Mouse (Mus musculus) midbrain, embryonic 14.5 days (tissue): ENCODE measurements at regions not wholly inside any gene's neighbourhood (a gene's known extent, or its start where the extent isn't known, plus 50 kb on each side); places are given as distances from the start of the nearest gene placed in this dataset.

ENCODE experiments used
- ATAC-seq: fragments of 200-750 bp; cut with Nextera tagmentation; 2 replicates; pipeline ENCODE4 v1.8.0; 2017; ENCODE audit warnings: moderate number of reproducible peaks, moderate library complexity; ENCODE audit not compliant: low FRiP score, low TSS enrichment
- DNase-seq: peaks from one replicate; pipeline ENCODE4 v3.0.0-alpha.2; 2015
- H3K27ac ChIP-seq: fragments of 300-500 bp; sonication (generic); replicated peaks from 2 replicates; pipeline ENCODE4 v1.5.1; 2014; ENCODE audit warnings: mild to moderate bottlenecking, low read depth, low read length, moderate library complexity
- H3K27me3 ChIP-seq: fragments of 300-500 bp; sonication (generic); 2 replicates; pipeline ENCODE4 v1.6.1; 2014; ENCODE audit warnings: low read length, control low read depth, mixed read lengths; ENCODE audit not compliant: control insufficient read depth, insufficient read depth
- H3K36me3 ChIP-seq: fragments of 300-500 bp; sonication (generic); 2 replicates; pipeline ENCODE4 v1.6.1; 2014; ENCODE audit warnings: low read length, control low read depth; ENCODE audit not compliant: control insufficient read depth, insufficient read depth
- H3K4me1 ChIP-seq: fragments of 300-500 bp; sonication (generic); 2 replicates; pipeline ENCODE4 v1.6.1; 2014; ENCODE audit warnings: mild to moderate bottlenecking, antibody characterized with exemption, low read length, control low read depth; ENCODE audit not compliant: control insufficient read depth, insufficient read depth
- H3K4me2 ChIP-seq: fragments of 300-500 bp; sonication (generic); 2 replicates; pipeline ENCODE4 v1.6.1; 2014; ENCODE audit warnings: mild to moderate bottlenecking, low read length, moderate library complexity
- H3K4me3 ChIP-seq: fragments of 300-500 bp; sonication (generic); replicated peaks from 2 replicates; pipeline ENCODE4 v1.5.1; 2014; ENCODE audit warnings: low read depth, low read length
- H3K9ac ChIP-seq: fragments of 300-500 bp; sonication (generic); replicated peaks from 2 replicates; pipeline ENCODE4 v1.6.1; 2014; ENCODE audit warnings: mild to moderate bottlenecking, low read length, moderate library complexity
- H3K9me3 ChIP-seq: fragments of 300-500 bp; sonication (generic); 2 replicates; pipeline ENCODE4 v1.6.1; 2016; ENCODE audit warnings: low read length, control low read depth, mixed read lengths; ENCODE audit not compliant: control insufficient read depth
- WGBS: fragments of 180-500 bp; shearing (Covaris S2); extraction: QIAGEN DNeasy Blood & Tissue Kit; methylation state at CpG from one replicate; pipeline ENCODE4 v1.1.7; 2014; 5-methylcytosine and 5-hydroxymethylcytosine counted together

DNA sequence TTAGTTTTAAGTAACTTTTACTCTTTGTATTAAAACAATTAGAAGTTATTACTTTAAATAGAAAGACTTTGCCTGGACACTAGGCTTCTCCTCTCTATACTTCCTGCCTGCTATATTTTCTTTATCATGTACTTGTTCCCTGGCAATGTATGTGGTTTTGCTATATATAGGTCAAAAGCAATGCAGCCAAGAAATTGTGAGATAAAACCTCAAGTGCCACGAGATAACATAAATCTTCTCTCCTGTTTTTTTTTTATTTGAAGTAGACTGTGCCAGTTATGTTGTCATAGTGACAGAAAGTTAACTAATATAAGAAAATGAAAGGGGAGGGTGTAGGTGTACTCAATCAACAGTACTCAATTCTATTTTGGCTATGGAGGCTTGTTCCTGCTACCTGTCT lies 258.4 kb downstream of the Dmrta1 start:
- no peaks in the 10 kb centered on the region for H3K27me3 ChIP-seq
- H3K4me2 ChIP-seq: no peak overlapping the region
- no peaks in the 10 kb centered on the region for H3K4me1 ChIP-seq
- WGBS: 76% methylated on average over 1 of the region's 1 CpGs
- ATAC-seq: no peak
- no peak overlapping the region for H3K27ac ChIP-seq
- no peak overlapping the region for H3K4me3 ChIP-seq
- no peaks in the 10 kb centered on the region for H3K36me3 ChIP-seq
- H3K9me3 ChIP-seq: no peaks in the 10 kb centered on the region
- DNase-seq: no peak
- no peak overlapping the region for H3K9ac ChIP-seq

DNA sequence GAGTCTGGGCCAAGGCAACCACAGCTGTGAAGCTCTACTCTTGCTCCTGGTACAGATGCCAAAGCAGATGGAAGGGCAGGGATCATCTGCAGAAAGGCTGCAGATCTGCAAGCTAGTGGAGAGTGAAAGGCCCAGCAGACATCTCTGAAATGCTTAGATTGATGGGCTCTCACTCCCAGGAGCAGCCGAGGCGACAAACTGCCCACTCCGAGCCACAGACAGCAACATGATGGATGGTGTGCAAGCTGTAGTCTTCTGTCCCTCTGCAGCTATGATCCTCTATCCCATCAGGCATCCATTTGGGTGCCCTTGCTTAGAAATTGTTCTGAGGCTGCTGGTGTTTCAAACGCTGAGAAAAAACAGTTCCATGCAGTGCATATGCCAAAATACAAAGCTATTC lies 262.1 kb downstream of the Dmrta1 start:
- Histone ChIP-seq H3K9me3 (no peaks in the 10 kb centered on the region), H3K9ac (no peak overlapping the region), H3K4me3 (no peak overlapping the region), H3K4me1 (no peaks in the 10 kb centered on the region), H3K27ac (no peak overlapping the region), H3K27me3 (no peaks in the 10 kb centered on the region), H3K36me3 (no peaks in the 10 kb centered on the region), H3K4me2 (no peak overlapping the region)
- no peak for ATAC-seq
- no peak for DNase-seq
- WGBS: 88% methylated on average over 4 of the region's 4 CpGs

GRCm38 (mm10) chr4:89976146-89976545 lies 242.5 kb upstream of the Zfp352 start:
- no peak for ATAC-seq
- Histone ChIP-seq H3K27me3 (no peaks in the 10 kb centered on the region), H3K4me2 (no peak overlapping the region), H3K9me3 (no peaks in the 10 kb centered on the region), H3K27ac (no peak overlapping the region), H3K4me1 (no peaks in the 10 kb centered on the region), H3K4me3 (no peak overlapping the region), H3K36me3 (no peaks in the 10 kb centered on the region), H3K9ac (no peak overlapping the region)
- WGBS: 87% methylated on average over 3 of the region's 3 CpGs
- DNase-seq: no peak

GRCm38 (mm10) chr4:90003413-90003812 lies 215.2 kb upstream of the Zfp352 start:
- no peak overlapping the region for H3K9ac ChIP-seq
- no peak for ATAC-seq
- H3K36me3 ChIP-seq: no peaks in the 10 kb centered on the region
- 88% methylated on average over 3 of the region's 3 CpGs for WGBS
- no peaks in the 10 kb centered on the region for H3K27me3 ChIP-seq
- H3K4me2 ChIP-seq: no peak overlapping the region
- no peak overlapping the region for H3K27ac ChIP-seq
- H3K4me1 ChIP-seq: no peaks in the 10 kb centered on the region
- no peak for DNase-seq
- no peak overlapping the region for H3K4me3 ChIP-seq
- no peaks in the 10 kb centered on the region for H3K9me3 ChIP-seq

DNA sequence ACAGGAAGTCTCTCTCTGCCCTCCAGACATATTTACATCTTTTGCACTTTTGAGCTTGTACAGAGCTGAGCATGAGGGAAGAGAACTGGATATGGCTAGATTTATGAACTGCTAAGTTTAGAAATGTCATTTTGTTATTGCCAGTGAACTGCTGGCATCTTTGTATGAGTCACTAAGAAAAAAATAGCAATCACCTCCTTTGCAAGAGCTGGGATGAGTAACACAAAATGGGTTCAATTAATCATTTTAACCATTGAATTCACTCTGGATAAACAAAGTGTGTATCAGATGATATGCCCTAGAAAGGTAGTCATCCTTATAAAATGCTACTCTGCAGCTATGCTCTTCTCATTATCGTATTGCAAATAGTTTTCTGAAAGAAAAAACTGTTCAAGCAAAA lies 214.7 kb upstream of the Zfp352 start:
- no peak overlapping the region for H3K27ac ChIP-seq
- no peaks in the 10 kb centered on the region for H3K4me1 ChIP-seq
- no peak overlapping the region for H3K4me3 ChIP-seq
- no peak overlapping the region for H3K4me2 ChIP-seq
- no peaks in the 10 kb centered on the region for H3K27me3 ChIP-seq
- no peaks in the 10 kb centered on the region for H3K9me3 ChIP-seq
- no peak for ATAC-seq
- H3K36me3 ChIP-seq: no peaks in the 10 kb centered on the region
- WGBS: 85% methylated on average over 1 of the region's 1 CpGs
- no peak for DNase-seq
- no peak overlapping the region for H3K9ac ChIP-seq

DNA sequence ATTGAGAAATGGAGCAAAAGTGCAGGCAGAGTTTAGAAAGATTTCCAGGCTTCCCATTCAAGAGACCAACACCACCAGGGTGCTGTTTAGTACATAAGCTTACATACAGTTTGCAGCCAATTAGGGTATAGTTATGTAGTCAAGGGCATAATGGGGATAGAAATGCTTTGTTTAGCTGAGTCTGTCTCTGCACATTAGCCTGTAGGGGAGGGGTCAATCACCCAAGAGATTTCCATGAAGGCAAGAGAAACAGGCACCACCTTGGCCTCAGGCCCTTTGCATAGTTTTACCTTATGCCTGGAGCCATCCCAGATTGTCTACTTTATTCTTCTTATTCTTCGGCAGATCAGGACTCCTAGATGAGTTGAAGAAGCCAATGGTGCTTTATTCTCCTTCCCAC lies 205.9 kb upstream of the Zfp352 start:
- WGBS: 85% methylated on average over 1 of the region's 1 CpGs
- ATAC-seq: no peak
- H3K4me3 ChIP-seq: no peak overlapping the region

GRCm38 (mm10) chr4:90014203-90014602 lies 204.4 kb upstream of the Zfp352 start:
- Histone ChIP-seq H3K36me3 (no peaks in the 10 kb centered on the region), H3K4me3 (no peak overlapping the region), H3K27me3 (no peaks in the 10 kb centered on the region), H3K9ac (no peak overlapping the region), H3K27ac (no peak overlapping the region), H3K9me3 (no peaks in the 10 kb centered on the region), H3K4me1 (no peaks in the 10 kb centered on the region), H3K4me2 (no peak overlapping the region)
- no peak for DNase-seq
- ATAC-seq: no peak

More for the DNA sequence above, 205.9 kb upstream of the Zfp352 start:
- no peak for DNase-seq
- no peak overlapping the region for H3K27ac ChIP-seq
- H3K36me3 ChIP-seq: no peaks in the 10 kb centered on the region
- no peaks in the 10 kb centered on the region for H3K27me3 ChIP-seq
- no peak overlapping the region for H3K9ac ChIP-seq
- H3K9me3 ChIP-seq: no peaks in the 10 kb centered on the region
- no peaks in the 10 kb centered on the region for H3K4me1 ChIP-seq
- no peak overlapping the region for H3K4me2 ChIP-seq
